Mouse (Mus musculus) olfactory bulb, adult 2 months (tissue): ENCODE results near the gene Osbpl7.

Experiments
- CTCF ChIP-seq: fragments of 200-500 bp; IDR thresholded peaks from 2 replicates; pipeline ENCODE4 v1.5.1; 2012; ENCODE audit warnings: low read depth, mild to moderate bottlenecking, low read length, moderate library complexity; ENCODE audit not compliant: insufficient read depth
- POLR2A ChIP-seq: fragments of 200-500 bp; IDR thresholded peaks from 2 replicates; pipeline ENCODE4 v1.6.1; 2012; ENCODE audit warnings: mild to moderate bottlenecking, low read depth, low read length, moderate library complexity; ENCODE audit not compliant: insufficient read depth

DNA sequence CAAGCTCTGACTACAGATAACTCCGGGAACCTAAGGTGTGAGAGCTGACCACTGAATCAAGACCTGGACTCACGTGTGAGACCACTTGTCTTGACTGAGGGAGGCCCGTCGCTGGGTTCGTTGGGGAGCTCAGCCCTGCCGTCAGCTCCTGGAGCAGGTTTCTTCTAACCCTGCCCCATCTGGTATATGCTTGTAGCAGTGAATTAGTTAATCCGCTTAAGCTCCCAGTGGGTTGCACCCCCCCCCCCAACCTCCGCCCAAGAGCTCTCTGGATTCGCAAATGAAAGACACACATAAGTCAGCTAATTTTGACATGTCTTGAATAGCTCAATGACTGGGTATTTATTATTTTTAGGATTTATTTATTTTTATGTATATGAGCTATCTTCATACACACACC is 29.9 kb downstream of the Osbpl7 start:
- TF ChIP-seq CTCF: no peak
- no peak for TF ChIP-seq POLR2A
